Mouse (Mus musculus) myocyte (in vitro differentiated cells): ENCODE results near the gene Pllp. TPM values are rescaled to one million over a fixed set of nuclear protein-coding genes. Genes with fewer than 3 reads are reported as not detected.

ENCODE experiments used
- H3K27me3 ChIP-seq: one replicate; pipeline ENCODE4 v1.6.1; 2011; ENCODE audit not compliant: control insufficient read depth, insufficient read depth, insufficient read length
- H3K36me3 ChIP-seq: one replicate; pipeline ENCODE4 v1.6.1; 2011; ENCODE audit not compliant: control insufficient read depth, insufficient read depth
- H3K4me2 ChIP-seq: one replicate; pipeline ENCODE4 v1.6.1; 2011; ENCODE audit warnings: low read depth, control low read depth
- H3K4me3 ChIP-seq: one replicate; pipeline ENCODE4 v1.5.1; 2011; ENCODE audit warnings: mild to moderate bottlenecking, control low read depth, moderate library complexity
- H3K79me2 ChIP-seq: one replicate; pipeline ENCODE4 v1.6.1; 2011; ENCODE audit not compliant: control insufficient read depth, insufficient read depth
- H3ac ChIP-seq: one replicate; pipeline ENCODE4 v1.6.1; 2011; ENCODE audit not compliant: control insufficient read depth, insufficient read length
- CEBPB ChIP-seq: IDR thresholded peaks from 2 replicates; pipeline ENCODE4 v1.6.1; 2011; ENCODE audit warnings: mild to moderate bottlenecking, moderate library complexity; ENCODE audit not compliant: poor library complexity, insufficient read depth, severe bottlenecking
- E2F4 ChIP-seq: IDR thresholded peaks from one replicate; pipeline ENCODE4 v1.6.1; 2011; ENCODE audit warnings: mild to moderate bottlenecking, control low read depth, moderate library complexity; ENCODE audit not compliant: insufficient read depth
- MAX ChIP-seq: IDR thresholded peaks from one replicate; pipeline ENCODE4 v1.6.1; 2011; ENCODE audit warnings: low read depth, mild to moderate bottlenecking, control low read depth
- MYOD1 ChIP-seq, 3 experiments: IDR thresholded peaks; one replicate each; pipeline ENCODE4 v1.6.1; 2011; ENCODE audit warnings: control low read depth in 2 of 3, low read depth in 2 of 3, mild to moderate bottlenecking in 2 of 3, moderate library complexity in 1 of 3; ENCODE audit not compliant: insufficient read length in 2 of 3, control insufficient read depth in 1 of 3
- MYOG ChIP-seq, 3 experiments: IDR thresholded peaks; one replicate each; pipeline ENCODE4 v1.6.1; 2011; ENCODE audit warnings: control low read depth in 2 of 3, low read depth in 2 of 3, mild to moderate bottlenecking in 2 of 3; ENCODE audit not compliant: insufficient read length in 2 of 3, control insufficient read depth in 1 of 3, insufficient read depth in 1 of 3
- POLR2A ChIP-seq: IDR thresholded peaks from one replicate; pipeline ENCODE4 v1.6.1; 2011; ENCODE audit warnings: low read depth, mild to moderate bottlenecking, control low read depth, moderate library complexity; ENCODE audit not compliant: insufficient read length
- POLR2AphosphoS2 ChIP-seq: IDR thresholded peaks from one replicate; pipeline ENCODE4 v1.6.1; 2011; ENCODE audit warnings: low read depth, control low read depth; ENCODE audit not compliant: insufficient read length
- REST ChIP-seq: IDR thresholded peaks from one replicate; pipeline ENCODE4 v1.6.1; 2011; ENCODE audit warnings: mild to moderate bottlenecking, control low read depth, moderate library complexity; ENCODE audit not compliant: insufficient read depth, insufficient read length
- SRF ChIP-seq: IDR thresholded peaks from one replicate; pipeline ENCODE4 v1.6.1; 2011; ENCODE audit warnings: low read depth; ENCODE audit not compliant: control insufficient read depth, insufficient read length
- TCF12 ChIP-seq: IDR thresholded peaks from one replicate; pipeline ENCODE4 v1.6.1; 2011; ENCODE audit warnings: mild to moderate bottlenecking, control low read depth; ENCODE audit not compliant: poor library complexity, insufficient read depth, severe bottlenecking
- TCF3 ChIP-seq: IDR thresholded peaks from one replicate; pipeline ENCODE4 v1.6.1; 2011; ENCODE audit warnings: low read depth, control low read depth; ENCODE audit not compliant: insufficient read length
- USF1 ChIP-seq: IDR thresholded peaks from one replicate; pipeline ENCODE4 v1.6.1; 2011; ENCODE audit warnings: low read depth, mild to moderate bottlenecking, control low read depth, moderate library complexity
- polyA plus RNA-seq: library from polyadenylated mRNA; unstranded; fragments of >200 nt; fragmentation: generic; extraction: Trizol; gene quantifications from one replicate; pipeline ENCODE4 v1.2.1, GENCODE M21; 2012; ENCODE audit warnings: missing spikeins

The Pllp gene
- polyA plus RNA-seq, 1 experiment: 0.02 TPM

- H3K27me3 ChIP-seq: no peaks in the 10 kb centered on the region
- H3K79me2 ChIP-seq: no peaks in the 10 kb centered on the region
- H3K4me3 ChIP-seq: no peak overlapping the region
- no peaks in the 10 kb centered on the region for H3K36me3 ChIP-seq
- TF ChIP-seq MYOG (IDR thresholded peaks at IDR 0.05; ENCODE audit: control insufficient read depth in 1 of 3, insufficient read depth in 1 of 3, insufficient read length in 2 of 3, low read depth in 2 of 3): no peak
- no peak for TF ChIP-seq POLR2AphosphoS2
- no peak for TF ChIP-seq CEBPB
- no peak for TF ChIP-seq TCF12
- no peak for TF ChIP-seq MAX
- H3ac ChIP-seq: no peak overlapping the region
- H3K4me2 ChIP-seq: no peak overlapping the region
Observed at GRCm38 (mm10) chr8:94682732-94683524, 13.2 kb downstream of the Pllp start.

- H3K27me3 ChIP-seq: no peaks in the 10 kb centered on the region
- no peak overlapping the region for H3K4me2 ChIP-seq
- no peak overlapping the region for H3ac ChIP-seq
- H3K79me2 ChIP-seq: no peaks in the 10 kb centered on the region
- no peak overlapping the region for H3K4me3 ChIP-seq
- TF ChIP-seq SRF (no peak), E2F4 (no peak), MAX (no peak), TCF12 (no peak), MYOD1 (IDR thresholded peaks at IDR 0.05; ENCODE audit: control insufficient read depth in 1 of 3, insufficient read length in 2 of 3, low read depth in 2 of 3) (no peak), USF1 (no peak), REST (no peak), MYOG (IDR thresholded peaks at IDR 0.05; ENCODE audit: control insufficient read depth in 1 of 3, insufficient read depth in 1 of 3, insufficient read length in 2 of 3, low read depth in 2 of 3) (no peak)
- no peaks in the 10 kb centered on the region for H3K36me3 ChIP-seq
Observed at GRCm38 (mm10) chr8:94680414-94680813, 15.7 kb downstream of the Pllp start.

- no peak overlapping the region for H3K4me3 ChIP-seq
- no peak overlapping the region for H3ac ChIP-seq
- H3K27me3 ChIP-seq: no peaks in the 10 kb centered on the region
- H3K79me2 ChIP-seq: no peaks in the 10 kb centered on the region
- TF ChIP-seq MYOD1 (IDR thresholded peaks at IDR 0.05; ENCODE audit: control insufficient read depth in 1 of 3, insufficient read length in 2 of 3, low read depth in 2 of 3) (no peak), USF1 (no peak), POLR2A (no peak), SRF (no peak), E2F4 (no peak), MYOG (IDR thresholded peaks at IDR 0.05; ENCODE audit: control insufficient read depth in 1 of 3, insufficient read depth in 1 of 3, insufficient read length in 2 of 3, low read depth in 2 of 3) (no peak), REST (no peak), MAX (no peak), TCF3 (no peak), CEBPB (no peak), POLR2AphosphoS2 (no peak), TCF12 (no peak)
- H3K36me3 ChIP-seq: peaks cover 10% of the 10 kb centered on the region
- H3K4me2 ChIP-seq: peak overlapping the region; percentile 12
Observed at GRCm38 (mm10) chr8:94678582-94678981, 17.5 kb downstream of the Pllp start.

- no peaks in the 10 kb centered on the region for H3K27me3 ChIP-seq
- H3K36me3 ChIP-seq: peaks cover 22% of the 10 kb centered on the region
- no peak overlapping the region for H3K4me3 ChIP-seq
- no peak overlapping the region for H3K4me2 ChIP-seq
- H3K79me2 ChIP-seq: no peaks in the 10 kb centered on the region
- peak; percentile 13 for TF ChIP-seq POLR2AphosphoS2
- no peak for TF ChIP-seq TCF12
- TF ChIP-seq REST: no peak
- no peak overlapping the region for H3ac ChIP-seq
Observed at GRCm38 (mm10) chr8:94675923-94676322, 20.2 kb downstream of the Pllp start.

- Histone ChIP-seq H3K4me3 (no peak overlapping the region), H3K36me3 (peaks cover 24% of the 10 kb centered on the region), H3K4me2 (no peak overlapping the region), H3ac (no peak overlapping the region), H3K27me3 (no peaks in the 10 kb centered on the region), H3K79me2 (no peaks in the 10 kb centered on the region)
- TF ChIP-seq USF1 (no peak), TCF3 (no peak)
Observed at GRCm38 (mm10) chr8:94674384-94674783, 21.7 kb downstream of the Pllp start.
